Mouse (Mus musculus): ENCODE measurements around the gene 4931409K22Rik. TPM values are rescaled to one million over a fixed set of nuclear protein-coding genes. Genes with fewer than 3 reads are reported as not detected.
"Not testable (repeated sequence)": the region's sequence is repeated elsewhere in the genome, so short reads cannot be mapped to it uniquely, and the experiment has no call there.

4931409K22Rik gene
- total RNA-seq, 1 experiment, result 0.13 TPM

DNA sequence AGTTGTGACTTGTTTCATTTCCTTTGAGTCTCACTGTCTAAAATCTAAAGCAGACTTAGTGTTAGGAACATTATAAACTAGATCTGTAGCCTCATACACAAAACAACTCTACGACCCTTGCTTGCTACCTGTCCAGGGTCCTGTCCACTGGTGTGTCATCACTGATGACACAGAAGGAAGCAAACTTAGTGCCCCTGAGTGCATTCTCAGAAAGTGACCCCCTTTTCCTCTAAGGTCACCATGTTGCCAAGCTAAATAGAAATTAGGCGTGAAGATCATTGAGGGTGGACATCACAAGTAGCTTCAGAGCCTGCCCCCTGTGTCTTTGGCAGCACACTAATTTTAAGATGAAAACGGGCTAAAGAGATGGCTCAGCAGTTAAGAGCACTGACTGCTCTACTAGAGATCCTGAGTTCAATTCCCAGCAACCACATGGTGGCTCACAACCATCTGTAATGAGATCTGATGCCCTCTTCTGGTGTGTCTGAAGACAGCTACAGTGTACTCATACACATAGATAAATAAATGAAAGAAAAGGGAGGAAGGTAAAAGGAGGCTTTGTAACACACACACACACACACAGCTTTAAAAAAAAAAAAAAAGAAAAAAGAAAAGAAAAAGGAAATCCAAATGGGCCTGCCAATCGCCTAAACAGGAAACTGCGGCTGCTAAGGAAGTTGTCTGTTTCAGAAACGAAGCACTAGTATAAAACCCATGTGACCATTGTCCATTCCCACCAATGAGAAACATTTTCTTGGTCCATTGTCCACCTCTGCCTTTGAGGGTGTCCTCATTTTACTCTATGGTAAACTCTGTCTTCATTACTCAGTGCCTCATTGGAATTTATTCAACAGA, 21.7 kb upstream of the 4931409K22Rik start:
- Histone ChIP-seq H3K9ac (ENCODE audit: insufficient read depth, low read depth, low read length, poor library complexity, severe bottlenecking) (no peak overlapping the region), H3K4me3 (ENCODE audit: insufficient read depth in 1 of 2, low read depth in 1 of 2, low read length in 2 of 2, poor library complexity in 1 of 2, severe bottlenecking in 1 of 2) (peak overlapping the region; percentile 58 to 78), H3K27ac (ENCODE audit: insufficient read depth, low read depth, low read length, poor library complexity, severe bottlenecking) (no peak overlapping the region), H3K4me1 (ENCODE audit: control insufficient read depth in 2 of 2, insufficient read depth in 2 of 2, low read length in 2 of 2, poor library complexity in 1 of 2) (peaks cover 0 to 2% of the 10 kb centered on the region in 2 experiments; a peak in 1 of 4 replicates), H3K9me3 (ENCODE audit: control insufficient read depth, insufficient read depth, low read depth, low read length) (no peaks in the 10 kb centered on the region), H3K36me3 (ENCODE audit: control insufficient read depth, insufficient read depth, low read length, poor library complexity, severe bottlenecking) (peaks cover 19% of the 10 kb centered on the region)
- DNase-seq (ENCODE audit: low read depth, low spot score), result no peak
- in situ Hi-C loops (cut with MboI; ENCODE audit: low sequenced_read_pairs in 2 of 2, unreplicated experiment in 2 of 2), result no loop called here
- TF ChIP-seq HCFC1 (IDR thresholded peaks at IDR 0.05; ENCODE audit: borderline replicate concordance, insufficient read depth, low read length) (no peak), MAFK (IDR thresholded peaks at IDR 0.05; ENCODE audit: insufficient read depth, low read depth, low read length) (no peak), ZC3H11A (IDR thresholded peaks at IDR 0.05; ENCODE audit: borderline replicate concordance, low read depth, low read length) (no peak), CHD2 (IDR thresholded peaks at IDR 0.05; ENCODE audit: low read depth, low read length) (no peak), ZNF384 (IDR thresholded peaks at IDR 0.05; ENCODE audit: low read depth, low read length) (no peak)

DNA sequence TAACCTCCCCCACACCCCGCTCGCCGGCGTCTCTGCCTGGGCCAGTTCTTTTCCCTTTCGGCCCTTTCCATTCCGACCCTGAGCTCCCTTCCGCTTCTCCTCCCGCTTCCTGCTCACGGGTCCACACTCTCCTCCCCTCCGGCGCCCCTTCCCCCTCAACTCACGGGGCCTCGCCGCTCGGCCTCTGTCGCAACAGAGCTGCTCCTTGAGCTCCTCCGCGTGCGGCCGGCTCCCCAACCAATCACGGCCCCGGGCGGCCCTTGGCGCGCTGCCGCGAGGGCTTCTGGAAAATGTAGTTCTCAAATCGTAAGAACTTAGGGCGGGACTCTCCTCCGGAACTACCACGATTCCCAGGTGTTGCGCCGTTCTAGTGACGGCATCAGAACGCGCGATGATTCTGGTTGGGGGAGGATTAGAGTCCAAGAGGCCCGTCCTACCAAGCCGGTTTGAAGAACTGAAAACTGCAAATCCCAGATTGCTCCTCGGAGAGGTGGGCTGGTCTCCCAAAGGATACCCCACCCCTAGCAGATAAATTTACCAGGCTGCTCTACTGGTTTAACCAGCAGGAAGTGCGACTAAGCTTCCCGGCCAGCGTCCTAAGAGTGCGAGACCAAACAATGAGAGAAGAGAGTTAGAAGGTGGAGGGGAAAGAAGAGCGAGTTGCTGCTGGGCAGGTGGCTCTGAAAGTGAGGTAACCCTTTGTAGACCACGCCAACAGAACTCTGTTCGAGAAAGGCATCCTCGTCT, 20.7 kb upstream of the 4931409K22Rik start, which contains the start of gene Abcf2:
TSS of gene Abcf2 (minus strand) at position 285 of the 747 bp plus-strand sequence.
- Histone ChIP-seq H3K4me3 (ENCODE audit: insufficient read depth in 1 of 2, low read depth in 1 of 2, low read length in 2 of 2, poor library complexity in 1 of 2, severe bottlenecking in 1 of 2) (peak within 1 kb of the TSS; percentile 86 to 92), H3K27ac (ENCODE audit: insufficient read depth, low read depth, low read length, poor library complexity, severe bottlenecking) (peak within 1 kb of the TSS; percentile 54; the same call in 1 of the 2 replicates), H3K9ac (ENCODE audit: insufficient read depth, low read depth, low read length, poor library complexity, severe bottlenecking) (peak within 1 kb of the TSS; percentile 93), H3K9me3 (ENCODE audit: control insufficient read depth, insufficient read depth, low read depth, low read length) (no peaks in the 10 kb centered on the region), H3K4me1 (ENCODE audit: control insufficient read depth in 2 of 2, insufficient read depth in 2 of 2, low read length in 2 of 2, poor library complexity in 1 of 2) (peaks cover 0 to 2% of the 10 kb centered on the region in 2 experiments; a peak in 1 of 4 replicates), H3K36me3 (ENCODE audit: control insufficient read depth, insufficient read depth, low read length, poor library complexity, severe bottlenecking) (peaks cover 28% of the 10 kb centered on the region)
- in situ Hi-C loops (cut with MboI; ENCODE audit: low sequenced_read_pairs in 2 of 2, unreplicated experiment in 2 of 2), result no loop called here
- peak; percentile 100 for DNase-seq (ENCODE audit: low read depth, low spot score)
- peak; percentile 98 for TF ChIP-seq HCFC1 (IDR thresholded peaks at IDR 0.05; ENCODE audit: borderline replicate concordance, insufficient read depth, low read length)
- no peak for TF ChIP-seq ZC3H11A (IDR thresholded peaks at IDR 0.05; ENCODE audit: borderline replicate concordance, low read depth, low read length)
- peak; percentile 72; the same call in 1 of the 2 replicates for TF ChIP-seq CHD2 (IDR thresholded peaks at IDR 0.05; ENCODE audit: low read depth, low read length)
- no peak for TF ChIP-seq MAFK (IDR thresholded peaks at IDR 0.05; ENCODE audit: insufficient read depth, low read depth, low read length)

- TF ChIP-seq CHD2 (IDR thresholded peaks at IDR 0.05; ENCODE audit: low read depth, low read length), result no peak
- TF ChIP-seq MAFK (IDR thresholded peaks at IDR 0.05; ENCODE audit: insufficient read depth, low read depth, low read length), result no peak
- no peaks in the 10 kb centered on the region for H3K9me3 ChIP-seq (ENCODE audit: control insufficient read depth, insufficient read depth, low read depth, low read length)
- H3K27ac ChIP-seq (ENCODE audit: insufficient read depth, low read depth, low read length, poor library complexity, severe bottlenecking), result peak overlapping the region; percentile 54; the same call in 1 of the 2 replicates
- in situ Hi-C loops (cut with MboI; ENCODE audit: low sequenced_read_pairs in 2 of 2, unreplicated experiment in 2 of 2), result no loop called here
- H3K36me3 ChIP-seq (ENCODE audit: control insufficient read depth, insufficient read depth, low read length, poor library complexity, severe bottlenecking), result peaks cover 34% of the 10 kb centered on the region
- no peak for DNase-seq (ENCODE audit: low read depth, low spot score)
- H3K4me1 ChIP-seq (ENCODE audit: control insufficient read depth in 2 of 2, insufficient read depth in 2 of 2, low read length in 2 of 2, poor library complexity in 1 of 2), result peaks cover 0 to 2% of the 10 kb centered on the region in 2 experiments; a peak in 1 of 4 replicates
- H3K9ac ChIP-seq (ENCODE audit: insufficient read depth, low read depth, low read length, poor library complexity, severe bottlenecking), result peak overlapping the region; percentile 93
- H3K4me3 ChIP-seq (ENCODE audit: insufficient read depth in 1 of 2, low read depth in 1 of 2, low read length in 2 of 2, poor library complexity in 1 of 2, severe bottlenecking in 1 of 2), result peak overlapping the region; percentile 86 to 92
Measured at GRCm38 (mm10) chr5:24576801-24577182, 20.2 kb upstream of the 4931409K22Rik start.

DNA sequence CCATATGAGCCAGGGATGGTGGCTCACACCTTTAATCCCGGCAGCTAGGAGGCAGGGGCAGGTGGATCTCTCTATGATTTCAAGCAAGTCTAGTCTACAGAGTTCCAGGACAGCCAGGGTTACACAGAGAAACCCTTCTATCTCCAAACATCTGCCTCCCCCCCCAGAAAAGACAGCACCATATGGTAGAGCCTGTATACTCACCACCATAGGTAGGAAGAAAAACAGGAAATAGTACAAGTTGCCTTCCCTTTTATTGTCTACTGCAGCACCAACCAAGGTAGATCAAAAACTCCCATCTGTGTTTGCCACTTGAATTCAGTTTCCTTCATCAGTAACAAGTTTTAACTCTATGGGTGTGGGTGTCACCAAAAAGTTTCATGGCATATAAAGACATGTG, 19.3 kb upstream of the 4931409K22Rik start:
- peak overlapping the region in 1 of 2 experiments; percentile 86; a peak in 2 of 4 replicates for H3K4me3 ChIP-seq (ENCODE audit: insufficient read depth in 1 of 2, low read depth in 1 of 2, low read length in 2 of 2, poor library complexity in 1 of 2, severe bottlenecking in 1 of 2)
- H3K27ac ChIP-seq (ENCODE audit: insufficient read depth, low read depth, low read length, poor library complexity, severe bottlenecking), result no peak overlapping the region
- TF ChIP-seq HCFC1 (IDR thresholded peaks at IDR 0.05; ENCODE audit: borderline replicate concordance, insufficient read depth, low read length) (no peak), ZC3H11A (IDR thresholded peaks at IDR 0.05; ENCODE audit: borderline replicate concordance, low read depth, low read length) (no peak), ZNF384 (IDR thresholded peaks at IDR 0.05; ENCODE audit: low read depth, low read length) (no peak), MAFK (IDR thresholded peaks at IDR 0.05; ENCODE audit: insufficient read depth, low read depth, low read length) (no peak), CHD2 (IDR thresholded peaks at IDR 0.05; ENCODE audit: low read depth, low read length) (no peak)
- no peaks in the 10 kb centered on the region for H3K9me3 ChIP-seq (ENCODE audit: control insufficient read depth, insufficient read depth, low read depth, low read length)
- peaks cover 0 to 2% of the 10 kb centered on the region in 2 experiments; a peak in 1 of 4 replicates for H3K4me1 ChIP-seq (ENCODE audit: control insufficient read depth in 2 of 2, insufficient read depth in 2 of 2, low read length in 2 of 2, poor library complexity in 1 of 2)
- H3K9ac ChIP-seq (ENCODE audit: insufficient read depth, low read depth, low read length, poor library complexity, severe bottlenecking), result peak overlapping the region; percentile 93; the same call in 1 of the 2 replicates
- DNase-seq (ENCODE audit: low read depth, low spot score), result no peak
- H3K36me3 ChIP-seq (ENCODE audit: control insufficient read depth, insufficient read depth, low read length, poor library complexity, severe bottlenecking), result peaks cover 39% of the 10 kb centered on the region
- in situ Hi-C loops (cut with MboI; ENCODE audit: low sequenced_read_pairs in 2 of 2, unreplicated experiment in 2 of 2), result no loop called here

GRCm38 (mm10) chr5:24555335-24555734, 1.3 kb downstream of the 4931409K22Rik start:
- H3K4me1 ChIP-seq (ENCODE audit: control insufficient read depth in 2 of 2, insufficient read depth in 2 of 2, low read length in 2 of 2, poor library complexity in 1 of 2); H3K36me3 ChIP-seq (ENCODE audit: control insufficient read depth, insufficient read depth, low read length, poor library complexity, severe bottlenecking); H3K27ac ChIP-seq (ENCODE audit: insufficient read depth, low read depth, low read length, poor library complexity, severe bottlenecking); DNase-seq (ENCODE audit: low read depth, low spot score); H3K4me3 ChIP-seq (ENCODE audit: insufficient read depth in 1 of 2, low read depth in 1 of 2, low read length in 2 of 2, poor library complexity in 1 of 2, severe bottlenecking in 1 of 2); in situ Hi-C loops (cut with MboI; ENCODE audit: low sequenced_read_pairs in 2 of 2, unreplicated experiment in 2 of 2); H3K9me3 ChIP-seq (ENCODE audit: control insufficient read depth, insufficient read depth, low read depth, low read length); H3K9ac ChIP-seq (ENCODE audit: insufficient read depth, low read depth, low read length, poor library complexity, severe bottlenecking): not testable (repeated sequence)
